Mouse (Mus musculus) embryonic facial prominence, embryonic 11.5 days (tissue): ENCODE results near the gene Tmem56. TPM values are rescaled to one million over a fixed set of nuclear protein-coding genes. Genes with fewer than 3 reads are reported as not detected.

Experiments
- ATAC-seq: fragments of 200-750 bp; cut with Nextera tagmentation; replicated peaks from 2 replicates; pipeline ENCODE4 v1.8.0; 2017; ENCODE audit warnings: low read depth; ENCODE audit not compliant: insufficient number of reproducible peaks, low FRiP score, low TSS enrichment
- DNase-seq: peaks from one replicate; pipeline ENCODE4 v3.0.0-alpha.2; 2015; ENCODE audit warnings: low spot score
- H3K27ac ChIP-seq: fragments of 300-500 bp; sonication (generic); replicated peaks from 2 replicates; pipeline ENCODE4 v1.5.1; 2014; ENCODE audit warnings: mild to moderate bottlenecking, low read depth, low read length, control low read depth
- H3K27me3 ChIP-seq: fragments of 300-500 bp; sonication (generic); 2 replicates; pipeline ENCODE4 v1.6.1; 2014; ENCODE audit warnings: mild to moderate bottlenecking, low read length, moderate library complexity, mixed read lengths; ENCODE audit not compliant: control insufficient read depth, insufficient read depth
- H3K36me3 ChIP-seq: fragments of 300-500 bp; sonication (generic); replicated peaks from 2 replicates; pipeline ENCODE4 v1.6.1; 2014; ENCODE audit warnings: low read depth, mild to moderate bottlenecking, low read length, moderate library complexity, mixed read lengths; ENCODE audit not compliant: control insufficient read depth, insufficient read depth
- H3K4me1 ChIP-seq: fragments of 300-500 bp; sonication (generic); 2 replicates; pipeline ENCODE4 v1.6.1; 2014; ENCODE audit warnings: low read length, mixed read lengths; ENCODE audit not compliant: control insufficient read depth, insufficient read depth
- H3K4me2 ChIP-seq: fragments of 300-500 bp; sonication (generic); 2 replicates; pipeline ENCODE4 v1.6.1; 2014; ENCODE audit warnings: low read depth, mild to moderate bottlenecking, control low read depth, low read length, moderate library complexity
- H3K4me3 ChIP-seq: fragments of 300-500 bp; sonication (generic); 2 replicates; pipeline ENCODE4 v1.5.1; 2014; ENCODE audit warnings: low read depth, low read length, control low read depth
- H3K9ac ChIP-seq: fragments of 300-500 bp; sonication (generic); replicated peaks from 2 replicates; pipeline ENCODE4 v1.6.1; 2014; ENCODE audit warnings: mild to moderate bottlenecking, control low read depth, low read length
- H3K9me3 ChIP-seq: fragments of 300-500 bp; sonication (generic); replicated peaks from 2 replicates; pipeline ENCODE4 v1.6.1; 2016; ENCODE audit warnings: mild to moderate bottlenecking, low read length, inconsistent platforms, mixed read lengths; ENCODE audit not compliant: control insufficient read depth
- WGBS: fragments of 180-500 bp; shearing (Covaris S2); extraction: QIAGEN DNeasy Blood & Tissue Kit; methylation state at CpG from one replicate; pipeline ENCODE4 v1.1.7; 2014; 5-methylcytosine and 5-hydroxymethylcytosine counted together
- polyA plus RNA-seq: library from polyadenylated mRNA; unstranded; fragments of >200 nt; fragmentation: Nextera tagmentation; extraction: Ambion mirVana; gene quantifications from 2 replicates; pipeline ENCODE4 v1.2.1, GENCODE M21; 2014

Gene Tmem56
- polyA plus RNA-seq, 1 experiment from 2014 or later = 0.90 TPM

GRCm38 (mm10) chr3:121250048-121250447, 32.9 kb downstream of the Tmem56 start:
- Histone ChIP-seq H3K9ac (no peak overlapping the region), H3K4me3 (no peak overlapping the region), H3K27ac (no peak overlapping the region), H3K9me3 (no peaks in the 10 kb centered on the region), H3K27me3 (no peaks in the 10 kb centered on the region), H3K36me3 (no peaks in the 10 kb centered on the region), H3K4me1 (no peaks in the 10 kb centered on the region), H3K4me2 (no peak overlapping the region)
- ATAC-seq = no peak
- 93% methylated on average over 9 of the region's 9 CpGs for WGBS
- no peak for DNase-seq

- 72% methylated on average over 4 of the region's 4 CpGs for WGBS
- no peak overlapping the region for H3K27ac ChIP-seq
- ATAC-seq = no peak
- H3K4me3 ChIP-seq = no peak overlapping the region
- H3K4me1 ChIP-seq = no peaks in the 10 kb centered on the region; the same call in 1 of the 2 replicates
- DNase-seq = peak; percentile 34
- H3K4me2 ChIP-seq = no peak overlapping the region
- H3K9ac ChIP-seq = no peak overlapping the region
- H3K27me3 ChIP-seq = no peaks in the 10 kb centered on the region
- no peaks in the 10 kb centered on the region for H3K36me3 ChIP-seq
- no peaks in the 10 kb centered on the region for H3K9me3 ChIP-seq
Measured at GRCm38 (mm10) chr3:121242941-121243340, 40.0 kb downstream of the Tmem56 start.

GRCm38 (mm10) chr3:121242111-121242936, 40.6 kb downstream of the Tmem56 start:
- H3K9me3 ChIP-seq = no peaks in the 10 kb centered on the region
- DNase-seq (peak; percentile 56), ATAC-seq (0 out of 2 replicates have a peak, but pooled peaks have one; percentile 44)
- no peaks in the 10 kb centered on the region for H3K36me3 ChIP-seq
- WGBS = 46% methylated on average over 9 of the region's 9 CpGs
- no peaks in the 10 kb centered on the region; the same call in 1 of the 2 replicates for H3K4me1 ChIP-seq
- no peaks in the 10 kb centered on the region for H3K27me3 ChIP-seq
- H3K4me3 ChIP-seq = no peak overlapping the region
- H3K4me2 ChIP-seq = no peak overlapping the region
- H3K9ac ChIP-seq = no peak overlapping the region
- no peak overlapping the region for H3K27ac ChIP-seq

GRCm38 (mm10) chr3:121240362-121241040, 42.4 kb downstream of the Tmem56 start:
- H3K9me3 ChIP-seq = no peaks in the 10 kb centered on the region

GRCm38 (mm10) chr3:121239096-121239495, 43.8 kb downstream of the Tmem56 start:
- WGBS = 82% methylated on average over 8 of the region's 8 CpGs
- no peaks in the 10 kb centered on the region for H3K9me3 ChIP-seq
- H3K27me3 ChIP-seq = no peaks in the 10 kb centered on the region
- ATAC-seq (no peak), DNase-seq (no peak)
- H3K4me3 ChIP-seq = no peak overlapping the region
- H3K9ac ChIP-seq = no peak overlapping the region
- no peaks in the 10 kb centered on the region for H3K36me3 ChIP-seq
- no peaks in the 10 kb centered on the region; the same call in 1 of the 2 replicates for H3K4me1 ChIP-seq
- no peak overlapping the region for H3K27ac ChIP-seq
- no peak overlapping the region for H3K4me2 ChIP-seq

More at GRCm38 (mm10) chr3:121240362-121241040, 42.4 kb downstream of the Tmem56 start:
- Histone ChIP-seq H3K4me1 (no peaks in the 10 kb centered on the region; the same call in 1 of the 2 replicates), H3K9ac (no peak overlapping the region), H3K36me3 (no peaks in the 10 kb centered on the region), H3K4me2 (no peak overlapping the region), H3K4me3 (no peak overlapping the region), H3K27me3 (no peaks in the 10 kb centered on the region), H3K27ac (no peak overlapping the region)
- ATAC-seq (peak; percentile 78), DNase-seq (peak; percentile 8)
- WGBS = 49% methylated on average over 8 of the region's 8 CpGs

- Histone ChIP-seq H3K36me3 (no peaks in the 10 kb centered on the region), H3K27ac (no peak overlapping the region), H3K9ac (no peak overlapping the region), H3K27me3 (no peaks in the 10 kb centered on the region), H3K4me3 (no peak overlapping the region), H3K9me3 (no peaks in the 10 kb centered on the region), H3K4me2 (no peak overlapping the region), H3K4me1 (no peaks in the 10 kb centered on the region)
- 84% methylated on average over 8 of the region's 8 CpGs for WGBS
- ATAC-seq (no peak), DNase-seq (no peak)
Measured at GRCm38 (mm10) chr3:121224763-121225162, 58.1 kb downstream of the Tmem56 start.

- H3K4me2 ChIP-seq = no peak overlapping the region
- no peak for DNase-seq
- H3K4me1 ChIP-seq = no peaks in the 10 kb centered on the region
- no peak overlapping the region for H3K27ac ChIP-seq
- no peak for ATAC-seq
- no peaks in the 10 kb centered on the region for H3K27me3 ChIP-seq
- no peak overlapping the region for H3K4me3 ChIP-seq
- H3K36me3 ChIP-seq = no peaks in the 10 kb centered on the region
- no peak overlapping the region for H3K9ac ChIP-seq
- WGBS = 86% methylated on average over 6 of the region's 6 CpGs
- H3K9me3 ChIP-seq = no peaks in the 10 kb centered on the region
Measured at GRCm38 (mm10) chr3:121224185-121224584, 58.7 kb downstream of the Tmem56 start.

GRCm38 (mm10) chr3:121221987-121222386, 60.9 kb downstream of the Tmem56 start:
- Histone ChIP-seq H3K4me2 (no peak overlapping the region), H3K4me1 (no peaks in the 10 kb centered on the region), H3K27ac (no peak overlapping the region), H3K9ac (no peak overlapping the region), H3K9me3 (no peaks in the 10 kb centered on the region), H3K36me3 (no peaks in the 10 kb centered on the region), H3K27me3 (no peaks in the 10 kb centered on the region), H3K4me3 (no peak overlapping the region)
- DNase-seq = no peak
- WGBS = 83% methylated on average over 7 of the region's 7 CpGs
- no peak for ATAC-seq
